Mouse (Mus musculus): ENCODE measurements around the gene Rad51b.
A peak's percentile ranks its signal among the peaks of the same experiment; 100 is the strongest.

Rad51b gene

DNA sequence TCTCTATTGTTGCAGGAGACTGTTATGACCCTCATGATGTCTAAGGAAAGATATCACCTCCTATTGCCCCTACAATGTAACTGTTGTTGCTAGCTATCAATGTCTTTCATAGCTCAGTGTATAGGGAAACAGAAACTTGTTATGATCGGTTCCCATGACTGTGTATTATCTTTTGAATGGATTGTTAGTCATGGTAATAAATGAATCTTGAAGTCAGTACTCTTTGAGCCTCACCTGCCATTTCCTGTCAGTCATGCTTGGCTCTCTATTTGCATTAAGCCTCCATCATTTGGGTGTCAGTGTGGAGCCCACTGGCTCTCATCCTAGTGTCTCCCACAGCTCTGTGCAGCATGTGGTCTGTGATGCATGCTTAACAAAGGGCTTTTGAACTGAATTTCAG is 326.2 kb downstream of the Rad51b start:
- no peak for DNase-seq

DNA sequence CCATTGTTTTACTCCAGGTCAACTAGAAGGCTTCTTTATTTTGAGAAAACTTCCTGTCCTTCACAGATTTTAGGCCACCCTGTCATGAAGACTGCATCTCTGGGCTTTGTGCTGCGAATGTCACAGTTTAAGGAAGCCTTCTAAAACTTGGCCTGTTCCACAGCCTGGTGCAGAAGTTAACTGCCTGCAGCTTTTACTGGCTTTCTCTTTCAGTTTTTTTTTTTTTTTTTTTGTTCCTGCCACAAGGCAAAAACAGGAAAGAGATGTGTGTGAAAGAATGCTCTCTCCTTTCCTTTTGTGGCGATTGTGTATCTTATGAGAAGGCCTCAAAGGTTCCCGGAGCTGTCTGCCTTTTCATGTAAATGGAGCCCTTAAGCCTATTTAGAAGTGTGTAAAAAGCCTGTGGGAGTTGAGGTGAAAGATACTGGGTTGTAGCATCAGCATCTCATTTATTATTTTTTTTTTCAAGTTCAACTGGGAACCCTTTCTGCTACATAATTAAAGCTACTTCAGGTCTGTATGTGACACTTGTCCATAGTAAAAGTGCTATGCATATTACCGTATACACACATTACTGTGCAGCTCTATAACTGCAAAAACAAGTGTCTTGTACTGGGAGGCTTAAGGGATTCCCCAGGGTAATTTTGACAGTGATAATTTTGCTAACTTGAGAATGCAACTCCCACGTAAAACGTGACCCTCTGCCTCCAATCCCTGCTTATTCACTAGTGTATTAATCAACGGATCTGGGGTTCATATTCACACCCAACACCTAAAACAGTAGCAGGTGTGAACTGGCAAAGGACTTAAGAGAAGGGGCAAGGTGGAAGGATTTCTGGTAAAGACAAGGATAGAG is 328.8 kb downstream of the Rad51b start:
- DNase-seq = peak; percentile 49

DNA sequence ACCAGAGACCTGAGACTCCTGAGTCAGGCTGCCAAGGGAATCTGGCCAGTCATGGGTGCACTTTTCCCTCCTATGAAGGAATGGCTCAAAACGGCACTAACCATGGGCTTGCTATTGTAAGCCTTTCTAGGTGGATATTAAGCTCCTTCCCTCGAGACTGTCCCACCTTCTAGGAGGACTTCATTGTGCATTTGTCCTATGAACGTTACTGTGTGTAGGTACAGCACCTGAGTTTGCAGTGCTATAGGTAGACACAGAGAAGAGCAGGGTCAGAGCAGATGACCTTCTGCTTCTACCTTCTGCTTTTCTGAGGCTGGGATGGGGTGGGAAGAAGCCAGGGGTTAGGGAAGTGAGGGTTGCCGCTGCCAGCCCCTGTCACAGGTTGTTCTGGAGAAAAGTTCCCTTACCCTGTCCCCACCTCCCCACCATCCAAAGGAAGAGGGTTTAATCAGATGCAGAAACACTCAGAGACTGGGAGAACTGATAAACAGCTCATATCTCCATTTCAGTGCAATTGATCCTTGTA is 329.5 kb downstream of the Rad51b start:
- DNase-seq = no peak

DNA sequence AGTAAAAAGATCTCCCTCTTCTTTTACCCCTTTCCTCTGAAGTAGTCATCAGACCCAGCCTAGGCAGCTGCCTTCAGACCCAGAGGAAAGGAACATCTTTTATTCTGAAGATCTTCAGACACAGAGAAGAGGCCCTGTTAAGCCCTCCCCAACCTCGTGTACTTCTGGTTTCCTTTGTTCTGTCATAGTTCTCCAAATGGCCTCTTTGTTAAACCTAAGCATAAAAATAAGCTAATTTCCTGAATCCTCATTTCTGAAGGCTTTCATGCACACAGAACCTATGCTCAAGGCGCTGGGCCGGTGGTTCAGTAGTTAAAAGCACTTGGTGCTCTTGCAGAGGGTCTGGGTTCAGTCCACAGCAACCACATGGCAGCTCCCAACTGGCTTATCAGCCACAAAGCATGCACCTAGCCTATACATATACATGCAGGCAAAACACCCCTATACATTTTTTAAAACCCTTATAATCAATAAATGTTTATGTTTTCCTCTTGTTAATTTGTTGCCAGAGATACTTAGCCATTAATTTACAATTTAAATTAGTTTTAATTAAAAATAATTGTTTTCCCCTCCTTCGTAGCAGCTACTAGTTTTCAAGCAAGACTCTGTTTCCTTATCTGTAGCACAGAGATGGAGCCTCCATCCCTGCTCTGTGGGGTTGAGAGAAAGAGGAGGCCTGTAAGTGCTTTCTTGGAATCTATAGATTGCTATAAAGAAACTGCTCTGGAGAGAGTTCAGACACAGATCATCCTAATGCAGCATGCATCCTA is 330.5 kb downstream of the Rad51b start:
- DNase-seq = no peak

DNA sequence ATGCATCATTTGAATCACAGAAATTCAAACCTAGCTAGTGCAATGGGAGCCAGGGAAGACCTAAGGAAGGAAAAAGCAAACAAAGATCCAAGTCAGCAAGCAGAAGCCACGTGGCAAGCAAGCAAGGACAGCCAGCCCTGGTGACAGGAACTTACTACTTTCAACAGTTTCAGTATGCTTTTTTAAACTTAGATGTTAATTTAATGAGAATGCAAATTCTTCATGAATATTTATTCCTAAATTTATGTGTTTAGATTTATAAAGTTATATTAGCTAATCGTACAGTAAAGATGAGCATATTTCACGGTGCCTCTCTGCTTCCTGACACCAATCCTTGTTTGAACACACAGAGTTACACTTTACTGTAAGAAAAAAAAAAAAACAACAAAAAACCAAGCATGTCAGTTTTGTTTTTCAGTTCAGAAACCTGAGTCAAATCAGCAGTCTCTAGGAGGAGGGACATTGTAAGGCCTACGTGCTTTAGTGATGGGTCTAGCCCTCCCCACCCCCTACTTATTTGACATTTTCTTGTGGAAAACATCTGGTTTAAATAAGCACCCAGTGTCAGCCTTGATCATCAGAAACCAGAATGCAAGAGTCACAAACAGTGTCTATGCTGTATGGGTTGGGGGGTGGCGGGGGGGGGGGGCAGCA is 331.2 kb downstream of the Rad51b start:
- DNase-seq = no peak

DNA sequence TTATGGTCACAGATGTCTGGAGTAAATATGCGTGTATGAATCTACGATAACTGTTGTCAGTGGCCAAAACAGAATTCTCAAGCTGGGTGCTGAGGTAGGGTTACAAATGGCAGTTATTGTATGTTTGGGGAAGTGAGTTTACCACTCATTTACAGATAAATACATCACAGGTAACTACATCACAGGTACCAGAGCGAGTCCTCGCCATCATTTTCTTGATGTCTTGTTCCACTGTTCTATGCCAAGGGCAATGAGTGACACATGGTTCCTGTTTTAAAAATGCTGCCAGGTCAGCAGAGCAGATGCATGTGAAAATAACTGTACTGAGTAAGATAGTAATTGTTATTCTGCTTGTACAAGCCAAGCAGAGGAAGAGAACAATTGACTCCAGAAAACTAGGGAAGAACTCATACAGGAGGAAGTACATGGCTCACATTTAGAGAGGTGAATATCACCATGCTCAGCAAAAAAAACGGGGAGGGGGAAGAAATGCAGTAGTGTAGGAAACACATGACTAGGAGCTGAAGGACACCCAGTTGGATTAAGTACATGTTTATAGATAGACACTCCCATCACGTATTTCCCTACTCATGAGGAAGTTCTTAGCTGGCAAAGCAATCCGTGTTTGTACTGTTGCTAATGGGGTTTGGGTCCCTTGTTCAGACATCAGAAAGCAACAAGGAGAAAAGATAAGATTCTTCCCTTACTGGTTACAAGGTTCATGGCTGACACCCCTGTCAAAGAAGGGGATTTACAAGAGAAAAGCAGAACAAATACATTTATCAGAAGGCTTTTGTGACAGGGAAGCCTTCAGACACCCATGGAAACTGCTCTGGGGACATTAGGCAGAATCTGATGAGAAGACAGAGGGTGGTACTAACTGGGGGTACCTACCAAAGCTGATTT is 333.1 kb downstream of the Rad51b start:
- DNase-seq = no peak

DNA sequence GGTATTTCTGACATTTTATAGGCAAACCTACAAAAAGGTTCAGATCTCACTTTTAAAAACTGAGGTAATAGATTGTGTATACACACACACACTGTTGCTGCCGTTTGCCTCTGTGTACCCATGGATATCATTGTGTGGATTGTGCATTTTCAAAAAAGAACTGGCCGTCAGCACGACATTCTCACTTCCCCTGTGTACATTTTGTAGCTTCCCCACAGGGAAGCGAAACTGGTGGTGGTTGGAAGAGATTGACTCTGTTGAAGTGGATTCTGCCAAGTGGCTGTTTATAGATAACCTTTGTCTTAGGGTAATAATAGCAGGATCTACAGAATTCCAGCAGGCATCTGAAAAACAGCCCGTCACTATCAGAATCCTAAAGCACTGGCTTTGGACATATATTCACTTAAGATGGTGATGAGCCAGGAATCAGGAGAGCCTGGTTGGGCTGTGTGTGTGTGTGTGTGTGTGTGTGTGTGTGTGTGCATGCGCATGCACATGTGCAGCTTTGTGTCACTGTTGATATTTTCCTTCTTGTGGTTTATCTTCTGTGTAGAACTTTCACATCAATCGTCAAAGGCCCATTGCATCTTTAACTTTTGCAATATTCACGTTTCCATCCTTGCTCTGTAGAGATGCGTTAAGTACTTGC is 336.5 kb downstream of the Rad51b start:
- no peak for DNase-seq

DNA sequence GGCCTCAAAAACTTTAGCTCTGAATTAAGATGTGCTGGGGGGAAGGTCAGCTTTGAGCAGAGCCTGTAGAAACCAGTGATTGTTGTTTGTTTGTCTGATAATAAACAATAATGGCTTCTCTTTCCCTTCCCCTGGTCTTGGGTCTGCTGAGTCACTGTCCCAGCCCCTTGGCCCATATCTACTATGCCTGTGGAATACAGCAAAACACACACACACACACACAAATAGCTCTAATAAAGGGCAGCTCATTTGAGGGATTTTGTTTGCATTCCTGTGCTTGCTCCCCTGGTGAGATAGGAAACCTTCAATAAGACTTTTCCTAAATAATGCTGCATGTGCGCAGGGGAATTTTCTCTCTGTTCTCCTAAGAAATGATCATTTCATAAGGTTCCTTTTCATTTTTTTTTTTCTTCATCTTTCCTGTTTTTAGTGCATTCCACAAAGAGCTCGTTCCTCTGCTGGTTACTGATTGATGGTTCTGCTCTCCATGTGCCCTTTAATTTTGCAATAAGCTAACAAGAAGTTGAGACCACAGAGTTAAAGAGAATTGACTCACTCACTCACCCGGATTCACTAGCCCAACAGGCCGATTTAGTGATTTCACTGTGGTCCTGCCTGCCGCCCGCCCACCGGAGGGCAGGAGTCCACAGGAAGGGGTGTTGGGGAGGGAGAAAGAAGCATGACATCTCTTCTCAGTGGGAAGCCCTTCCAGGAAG is 344.6 kb downstream of the Rad51b start:
- peak; percentile 55 for DNase-seq

DNA sequence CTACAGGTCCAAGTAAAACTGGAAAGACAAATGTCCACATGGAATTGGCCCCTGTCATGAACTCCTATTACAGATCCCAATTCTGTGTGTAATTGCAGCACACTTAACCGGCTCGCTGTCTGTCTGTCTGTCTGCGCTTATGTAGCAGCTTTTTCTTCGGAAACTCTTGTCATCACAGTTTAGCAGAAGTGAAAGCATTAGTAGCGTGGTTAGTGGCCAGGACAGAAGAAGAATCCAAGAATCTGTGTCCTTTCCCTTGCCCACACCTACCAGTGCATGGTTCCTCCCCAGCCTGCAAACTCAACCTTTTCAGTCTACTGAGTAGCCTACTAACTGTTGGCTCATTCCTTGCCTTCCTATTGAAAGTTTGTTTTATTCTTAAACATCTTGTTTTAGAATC is 345.6 kb downstream of the Rad51b start:
- DNase-seq = no peak

DNA sequence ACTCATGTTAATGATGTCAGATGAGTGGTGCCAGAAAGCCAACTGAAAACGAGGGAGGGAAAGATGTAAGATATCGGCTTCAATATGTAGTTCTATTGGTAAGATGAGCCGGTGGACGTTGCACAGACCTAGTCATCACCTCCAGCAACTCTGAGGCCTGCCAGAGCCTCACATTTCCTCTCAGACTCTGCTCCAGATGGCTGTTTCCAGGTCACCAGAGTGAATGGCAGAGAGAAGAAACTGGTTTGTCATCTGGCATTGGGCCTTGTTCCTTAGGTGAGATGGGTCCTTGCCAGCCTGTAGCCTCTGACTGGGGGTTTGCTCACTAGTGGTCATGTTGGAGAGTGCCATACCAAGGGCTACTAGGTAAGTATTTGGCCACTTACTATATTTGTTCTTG is 348.6 kb downstream of the Rad51b start:
- DNase-seq = no peak

DNA sequence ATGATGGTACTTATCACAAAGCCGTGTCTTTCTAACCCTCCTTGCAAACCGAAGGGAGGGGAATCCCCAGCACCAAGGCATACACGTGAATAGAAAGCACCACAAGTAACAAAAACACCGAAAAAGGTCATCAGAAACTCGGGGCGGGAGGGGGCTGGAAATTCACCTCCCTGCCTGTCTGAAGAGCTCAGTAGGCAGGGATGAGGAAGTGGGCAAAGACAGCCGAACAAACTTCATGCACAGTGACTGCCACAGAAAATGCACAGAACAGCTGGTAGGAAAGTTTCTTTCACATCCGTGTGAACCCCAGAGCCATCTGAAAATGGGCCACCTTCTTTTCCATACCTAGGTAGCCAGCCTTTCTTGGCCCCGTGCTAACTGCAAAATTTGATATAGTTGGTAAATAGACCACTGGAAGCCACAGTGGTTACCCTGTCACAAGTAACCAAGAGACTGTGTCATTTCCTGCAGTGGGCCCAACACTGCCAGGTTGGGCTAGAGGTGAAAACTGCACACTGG is 349.6 kb downstream of the Rad51b start:
- DNase-seq = peak; percentile 17

DNA sequence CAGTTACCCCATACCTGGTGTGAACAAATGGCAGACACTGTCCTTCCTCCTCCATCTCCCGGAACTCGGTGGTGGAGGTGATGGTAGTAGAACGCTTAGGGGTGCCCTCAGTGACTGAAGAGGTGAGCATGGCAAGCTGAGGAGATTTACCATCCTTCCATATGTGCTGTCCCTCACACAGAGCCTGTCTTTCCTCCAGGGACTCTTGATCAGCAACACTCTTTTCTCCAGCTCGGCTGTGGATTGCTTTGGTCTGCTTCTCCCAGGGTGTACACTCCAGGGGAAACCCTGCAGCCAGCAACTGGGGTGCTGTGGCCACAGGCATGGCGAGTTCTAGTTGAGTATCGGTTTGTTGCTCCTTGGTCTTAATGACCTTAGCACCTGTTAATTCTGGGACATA is 350.3 kb downstream of the Rad51b start:
- no peak for DNase-seq

DNA sequence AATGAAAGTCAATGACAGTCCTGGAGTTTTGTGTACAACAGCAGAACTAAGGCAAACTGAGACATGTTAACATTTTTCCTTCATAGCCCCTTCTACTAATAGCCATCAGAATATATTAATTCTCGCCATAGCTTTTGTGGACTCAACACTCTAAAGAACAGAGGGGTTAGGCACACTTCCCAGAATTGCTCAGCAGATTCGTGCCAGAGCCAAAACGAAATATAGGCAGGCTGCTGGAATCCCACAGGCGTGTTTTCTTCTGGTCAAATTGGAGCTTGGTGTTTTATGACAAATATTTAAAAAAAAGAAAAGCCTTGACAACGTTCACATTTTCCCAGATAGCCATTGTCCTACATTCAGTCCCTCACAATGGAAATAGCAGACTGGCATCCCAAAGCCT is 350.9 kb downstream of the Rad51b start:
- DNase-seq = no peak

DNA sequence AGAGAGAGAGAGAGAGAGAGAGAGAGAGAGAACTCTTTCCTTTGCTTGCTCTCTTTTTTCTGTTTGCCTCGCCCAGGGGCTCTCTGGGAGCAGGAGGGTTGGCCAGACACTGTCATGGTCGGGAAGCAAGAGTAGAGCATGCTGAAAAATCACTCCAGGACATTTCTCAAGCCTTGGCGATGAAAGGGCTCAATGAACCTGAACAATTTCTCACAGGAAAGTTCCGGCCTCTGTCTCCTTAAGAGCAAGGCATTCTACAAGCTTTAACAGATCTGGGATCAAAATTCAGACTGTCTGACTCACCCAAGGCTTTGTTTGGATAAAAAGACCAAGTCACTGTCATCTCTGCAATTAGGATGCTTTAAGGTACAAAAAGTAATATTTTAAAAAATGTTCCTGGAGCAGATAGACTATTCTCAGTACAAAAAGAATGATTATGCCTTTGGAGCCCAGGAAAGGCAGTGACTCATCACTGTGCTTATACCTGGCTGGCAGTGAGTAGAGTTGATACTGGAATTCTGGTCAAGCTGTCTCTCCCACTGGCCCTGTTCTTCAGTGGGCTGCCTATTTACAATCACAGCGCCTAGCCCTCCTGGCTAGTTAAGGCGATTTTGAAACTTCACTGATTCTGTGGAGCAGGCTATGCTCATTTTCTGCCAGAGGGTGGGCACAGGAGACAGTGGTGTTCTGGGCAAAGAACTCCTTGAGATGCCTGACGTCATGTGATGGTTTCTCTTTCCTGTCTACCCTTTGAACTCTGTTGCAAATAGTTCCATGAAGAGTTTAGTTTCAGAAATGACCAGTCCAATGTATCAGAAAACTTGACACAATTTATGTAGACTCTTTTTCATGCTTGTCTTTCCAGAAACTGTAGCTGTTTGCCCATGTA is 352.0 kb downstream of the Rad51b start:
- DNase-seq = peak; percentile 64

DNA sequence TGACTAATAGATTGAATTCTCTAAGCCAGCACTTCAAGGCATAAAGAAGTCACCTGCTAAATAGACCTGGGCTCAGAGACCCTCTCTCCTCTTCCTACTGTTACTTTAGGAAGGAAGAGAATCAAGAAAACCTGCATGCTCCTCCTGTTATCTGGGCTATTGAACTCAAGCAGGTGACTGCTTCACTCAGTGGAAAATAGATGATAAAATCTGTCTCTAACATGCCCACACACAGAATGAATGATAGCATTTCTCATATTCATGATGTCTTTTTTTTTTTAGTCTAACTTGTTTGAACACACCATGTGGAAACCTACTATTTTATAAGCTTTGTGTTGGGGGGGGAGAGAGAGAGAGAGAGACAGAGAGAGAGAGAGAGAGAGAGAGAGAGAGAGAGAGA is 352.7 kb downstream of the Rad51b start:
- DNase-seq = no peak

DNA sequence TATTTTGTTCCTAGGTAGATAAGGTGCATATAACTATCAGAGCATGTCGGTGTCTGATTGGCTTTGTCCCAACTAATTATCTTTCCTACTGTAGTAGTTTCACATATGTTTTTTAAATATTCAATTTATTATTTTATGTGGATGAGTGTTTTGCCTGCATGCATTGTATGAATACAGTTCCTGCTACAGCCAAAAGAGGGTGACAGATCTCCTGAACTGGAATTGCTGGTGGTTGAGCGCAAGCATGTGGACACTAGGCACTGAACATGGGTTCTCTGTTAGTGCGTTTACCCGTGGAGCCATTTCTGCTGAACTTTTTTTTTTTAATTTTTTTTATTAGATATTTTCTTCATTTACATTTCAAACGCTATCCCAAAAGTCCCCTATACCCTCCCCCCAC is 358.1 kb downstream of the Rad51b start:
- DNase-seq = no peak

DNA sequence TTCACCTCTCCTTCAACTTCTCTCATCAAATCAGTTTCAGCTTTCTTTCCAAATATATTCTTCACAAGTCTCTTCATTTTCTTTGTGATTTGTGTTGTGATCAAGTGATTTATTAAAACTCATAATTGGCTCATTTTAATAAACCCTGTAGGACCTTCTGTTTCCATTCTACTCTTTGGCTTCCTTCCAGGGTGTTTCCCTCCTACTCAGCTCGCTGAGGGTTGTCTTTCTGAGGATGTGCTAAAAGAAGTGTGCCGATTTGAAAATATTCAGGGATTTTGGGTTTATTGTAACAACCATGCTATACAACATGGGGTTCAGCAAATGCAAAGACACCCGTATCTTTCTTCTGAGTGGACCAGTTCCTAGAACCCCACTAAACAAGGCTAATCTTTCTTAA is 361.8 kb downstream of the Rad51b start:
- no peak for DNase-seq

DNA sequence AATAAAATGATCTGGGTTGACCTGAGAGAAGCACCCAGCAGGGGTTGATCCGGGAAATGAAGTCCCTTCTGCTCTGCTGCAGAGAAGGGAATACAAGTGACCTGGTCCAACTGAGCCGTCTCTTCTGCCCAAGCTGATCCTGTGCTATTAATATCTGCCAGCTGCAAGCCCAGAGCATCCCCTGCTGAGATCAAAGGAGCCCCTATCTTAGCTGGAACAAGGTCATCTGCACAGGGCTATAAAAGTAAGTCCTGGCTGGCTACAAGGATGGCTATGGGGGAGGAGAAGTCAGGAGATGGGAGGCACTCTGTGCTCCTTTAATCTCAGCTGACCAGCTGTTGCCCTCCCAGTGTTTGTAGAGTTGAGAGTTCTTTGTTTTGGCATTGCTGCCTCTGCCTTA is 364.2 kb downstream of the Rad51b start:
- no peak for DNase-seq

DNA sequence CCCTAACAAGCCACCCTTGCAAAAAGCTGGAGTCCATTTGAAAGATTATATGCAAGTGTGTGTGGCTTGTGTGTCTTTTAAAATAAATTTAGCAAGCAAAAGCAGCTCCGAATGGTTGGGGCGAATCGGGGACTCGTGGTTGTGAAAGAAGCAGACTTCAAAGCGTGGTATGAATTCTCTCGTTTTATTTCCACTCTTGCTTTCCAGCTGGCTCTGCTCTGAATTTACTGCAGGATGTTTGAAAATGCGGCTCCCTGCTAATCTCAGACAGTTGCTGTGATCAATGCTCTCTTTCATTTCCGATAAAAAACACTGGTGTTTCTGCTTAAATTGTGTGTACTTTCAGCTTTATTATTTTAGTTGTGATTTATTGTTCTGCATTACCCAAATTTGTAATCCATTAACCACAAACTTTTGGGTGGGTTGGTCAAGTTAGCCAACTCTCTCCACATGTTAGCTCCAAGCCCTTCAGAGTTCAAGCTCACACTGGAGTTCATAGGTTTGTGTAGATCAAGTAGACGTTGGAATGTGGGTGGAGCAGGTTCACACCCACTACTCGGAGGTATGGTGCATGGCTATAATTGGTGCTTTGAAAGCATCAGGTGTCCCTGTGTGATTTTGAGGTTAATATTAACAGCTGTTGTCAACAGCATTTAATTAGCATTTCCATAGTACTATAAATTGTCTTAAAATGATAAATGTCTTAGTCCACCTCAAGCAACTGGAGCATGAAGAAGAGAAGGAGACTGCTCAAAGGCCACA is 366.2 kb downstream of the Rad51b start:
- DNase-seq = peak; percentile 50

Measured in kidney, adult 9 months (tissue).